Mouse (Mus musculus) MN1 (cell line): ENCODE measurements around the gene Vmn1r167.
"Not testable (repeated sequence)": the region's sequence is repeated elsewhere in the genome, so short reads cannot be mapped to it uniquely, and the experiment has no call there.

Experiments used
- DNase-seq: peaks from one replicate; pipeline ENCODE4 v3.0.0-alpha.2; 2016; ENCODE audit warnings: low spot score

The Vmn1r167 gene

GRCm38 (mm10) chr7:23507106-23507505, at the start of gene Vmn1r167:
TSS of gene Vmn1r167 (minus strand) at chr7:23507206.
- not testable (repeated sequence) for DNase-seq

DNA sequence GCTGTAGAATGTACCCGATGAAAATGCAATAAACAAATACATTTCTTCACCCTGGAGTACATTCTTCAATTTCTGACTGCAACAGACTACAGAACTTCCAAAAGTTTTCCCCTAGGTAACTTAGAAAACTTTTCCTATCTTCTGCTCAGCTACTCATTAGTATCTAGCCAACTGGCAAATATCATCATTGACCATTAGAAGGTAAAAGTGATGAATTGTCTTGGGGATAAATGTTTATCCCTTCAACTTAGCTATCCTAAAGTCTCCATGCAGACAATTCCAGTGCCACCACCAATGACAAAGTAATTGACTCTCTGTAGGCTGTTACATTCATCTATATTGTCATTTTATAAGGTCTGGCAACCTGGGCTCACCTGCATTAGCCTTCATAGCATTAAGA, 32.4 kb upstream of the Vmn1r167 start, which contains the start of gene Vmn1r168:
Vmn1r168 (plus strand) TSS at position 301 of the 400 bp plus-strand sequence.
- DNase-seq, result not testable (repeated sequence)

GRCm38 (mm10) chr7:23472886-23473285, 34.1 kb downstream of the Vmn1r167 start:
- not testable (repeated sequence) for DNase-seq

DNA sequence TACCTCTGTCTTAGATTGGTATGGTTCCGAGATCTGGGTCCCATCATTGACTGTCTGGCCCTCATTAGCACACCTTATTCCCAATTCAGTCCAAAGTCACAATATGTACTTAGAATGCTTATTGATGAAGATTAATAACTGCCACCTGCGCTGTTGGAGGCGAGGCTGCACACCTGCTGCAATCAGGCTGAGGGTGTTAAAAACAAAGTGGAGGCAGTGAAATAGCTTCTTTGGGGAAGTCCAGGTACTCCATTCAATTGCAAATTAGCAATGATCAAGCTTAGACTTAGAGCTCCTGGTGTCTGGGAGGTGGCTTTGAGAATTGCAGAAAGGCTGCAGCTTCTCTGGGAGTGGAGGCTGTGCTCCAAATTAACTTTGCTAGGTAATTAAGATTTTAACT, 36.2 kb downstream of the Vmn1r167 start:
- not testable (repeated sequence) for DNase-seq

GRCm38 (mm10) chr7:23470201-23470600, 36.8 kb downstream of the Vmn1r167 start:
- DNase-seq, result not testable (repeated sequence)
